In genomic region chr11:115999538-116000143, GRCm38 (mm10) we compare ENCODE assay signal across 1 mouse cellular context.
TF ChIP-seq lines count a peak whose summit lies in the region.

No protein-coding gene starts in this region.

TF ChIP-seq in MEL, 35 proteins besides CTCF, POLR2A, EP300 and RAD21 (continued from another document):
- TF ChIP-seq SMC3 (IDR thresholded peaks at IDR 0.05; ENCODE audit: low read depth, low read length) (peak; percentile 94), ELF1 (IDR thresholded peaks at IDR 0.05; ENCODE audit: low read depth, low read length) (no peak)
TF ChIP-seq in MEL: peak in this region for 9.
